Mouse (Mus musculus) ZHBTc4 (cell line): Measurements from ENCODE around the gene Sstr3.

ENCODE experiments used
- DNase-seq: peaks from one replicate; pipeline ENCODE4 v3.0.0-alpha.2; 2011; ENCODE audit warnings: low read depth, low spot score

Sstr3 gene

GRCm38 (mm10) chr15:78559141-78559979 lies 14.9 kb upstream of the Sstr3 start:
- no peak for DNase-seq

GRCm38 (mm10) chr15:78557693-78558535 lies 13.4 kb upstream of the Sstr3 start:
- DNase-seq, result no peak

- DNase-seq, result peak; percentile 71
Measured at GRCm38 (mm10) chr15:78554545-78555313, 10.2 kb upstream of the Sstr3 start.

- DNase-seq, result peak; percentile 40
Measured at GRCm38 (mm10) chr15:78549189-78549734, 4.8 kb upstream of the Sstr3 start.

- DNase-seq, result no peak
Measured at GRCm38 (mm10) chr15:78548711-78549110, 4.2 kb upstream of the Sstr3 start.

GRCm38 (mm10) chr15:78548336-78548665 lies 3.8 kb upstream of the Sstr3 start:
- no peak for DNase-seq

- peak; percentile 83 for DNase-seq
Measured at GRCm38 (mm10) chr15:78547415-78548335, 3.2 kb upstream of the Sstr3 start.

- DNase-seq, result no peak
Measured at GRCm38 (mm10) chr15:78546060-78546459, 1.6 kb upstream of the Sstr3 start.

GRCm38 (mm10) chr15:78544041-78544440 lies 444 bp downstream of the Sstr3 start:
- no peak for DNase-seq

- DNase-seq, result no peak
Measured at GRCm38 (mm10) chr15:78542767-78543303, 1.6 kb downstream of the Sstr3 start.

GRCm38 (mm10) chr15:78542098-78542766 lies 2.3 kb downstream of the Sstr3 start:
- no peak for DNase-seq

- no peak for DNase-seq
Measured at GRCm38 (mm10) chr15:78541606-78542005, 2.9 kb downstream of the Sstr3 start.

GRCm38 (mm10) chr15:78541036-78541435 lies 3.4 kb downstream of the Sstr3 start:
- DNase-seq, result no peak

GRCm38 (mm10) chr15:78535723-78536421 lies 8.6 kb downstream of the Sstr3 start:
- DNase-seq, result peak; percentile 45

GRCm38 (mm10) chr15:78533346-78533835 lies 11.1 kb downstream of the Sstr3 start:
- no peak for DNase-seq

GRCm38 (mm10) chr15:78532566-78533345 lies 11.7 kb downstream of the Sstr3 start:
- no peak for DNase-seq

GRCm38 (mm10) chr15:78531901-78532469 lies 12.5 kb downstream of the Sstr3 start:
- DNase-seq, result peak; percentile 96

GRCm38 (mm10) chr15:78531451-78531720 lies 13.1 kb downstream of the Sstr3 start:
- DNase-seq, result no peak
